Mouse (Mus musculus) embryo, embryonic 11.5 days (tissue): ENCODE data around the gene Angptl7.

Experiments
- DNase-seq: peaks from one replicate; pipeline ENCODE4 v3.0.0-alpha.2; 2012; ENCODE audit warnings: low read depth, low spot score

Angptl7 gene

GRCm38 (mm10) chr4:148455477-148456025, 44.7 kb downstream of the Angptl7 start:
- no peak for DNase-seq

- no peak for DNase-seq
Measured at GRCm38 (mm10) chr4:148453707-148454106, 46.6 kb downstream of the Angptl7 start.

- DNase-seq, result no peak
Measured at GRCm38 (mm10) chr4:148448853-148449245, 51.4 kb downstream of the Angptl7 start.

GRCm38 (mm10) chr4:148448179-148448852, 51.9 kb downstream of the Angptl7 start, which contains the start of gene Mtor:
TSS of gene Mtor (plus strand) at chr4:148448611.
- peak; percentile 94 for DNase-seq
